Mouse (Mus musculus) lung, postnatal 0 days (tissue): ENCODE data around the gene Stim1.

Experiments
- CTCF ChIP-seq: IDR thresholded peaks from 2 replicates; pipeline ENCODE4 v1.5.1; 2016; ENCODE audit warnings: antibody characterized with exemption, mild to moderate bottlenecking
- EP300 ChIP-seq: IDR thresholded peaks from 2 replicates; pipeline ENCODE4 v1.6.1; 2016; ENCODE audit warnings: antibody characterized with exemption, mild to moderate bottlenecking, control low read depth

- no peak for TF ChIP-seq CTCF
- TF ChIP-seq EP300, result no peak
These were observed 38.0 kb downstream of the Stim1 start for GRCm38 (mm10) chr7:102305596-102305995.
